Mouse (Mus musculus): ENCODE results near the gene Kcnt1. TPM values are rescaled to one million over a fixed set of nuclear protein-coding genes. Genes with fewer than 3 reads are reported as not detected.

The Kcnt1 gene
- polyA plus RNA-seq, 1 experiment from 2014 or later: 0.19 TPM

GRCm38 (mm10) chr2:25943822-25944221, 80.3 kb downstream of the Kcnt1 start:
- TF ChIP-seq EP300 (optimal IDR thresholded peaks at IDR 0.05): no peak
- no peak for TF ChIP-seq CTCF (IDR thresholded peaks at IDR 0.05; ENCODE audit: low read depth)
- Histone ChIP-seq H3K4me1 (replicated peaks; ENCODE audit: control insufficient read depth, insufficient read depth) (no peaks in the 10 kb centered on the region), H3K4me2 (replicated peaks; ENCODE audit: low read depth) (no peak overlapping the region), H3K27ac (replicated peaks) (no peak overlapping the region), H3K4me3 (ENCODE audit: low read depth, low read length) (no peak overlapping the region), H3K27me3 (ENCODE audit: control insufficient read depth, insufficient read depth, low read length) (no peaks in the 10 kb centered on the region), H3K9me3 (ENCODE audit: control insufficient read depth, low read length) (no peaks in the 10 kb centered on the region), H3K9ac (ENCODE audit: low read length) (no peak overlapping the region), H3K36me3 (ENCODE audit: control insufficient read depth, insufficient read depth, low read length) (peaks cover 22% of the 10 kb centered on the region)
- 87% methylated on average over 2 of the region's 2 CpGs for WGBS
- ATAC-seq (ENCODE audit: low FRiP score, low TSS enrichment): no peak
- DNase-seq (ENCODE audit: low spot score): no peak

GRCm38 (mm10) chr2:25947950-25948349, 84.4 kb downstream of the Kcnt1 start:
- Histone ChIP-seq H3K9me3 (ENCODE audit: control insufficient read depth, low read length) (no peaks in the 10 kb centered on the region), H3K27me3 (ENCODE audit: control insufficient read depth, insufficient read depth, low read length) (no peaks in the 10 kb centered on the region), H3K36me3 (ENCODE audit: control insufficient read depth, insufficient read depth, low read length) (peaks cover 12% of the 10 kb centered on the region; the same call in 1 of the 2 replicates), H3K27ac (replicated peaks) (no peak overlapping the region), H3K9ac (ENCODE audit: low read length) (no peak overlapping the region), H3K4me3 (ENCODE audit: low read depth, low read length) (no peak overlapping the region), H3K4me1 (replicated peaks; ENCODE audit: control insufficient read depth, insufficient read depth) (no peaks in the 10 kb centered on the region), H3K4me2 (replicated peaks; ENCODE audit: low read depth) (no peak overlapping the region)
- TF ChIP-seq EP300 (optimal IDR thresholded peaks at IDR 0.05) (no peak), CTCF (IDR thresholded peaks at IDR 0.05; ENCODE audit: low read depth) (peak; percentile 58)
- ATAC-seq (ENCODE audit: low FRiP score, low TSS enrichment) (no peak), DNase-seq (ENCODE audit: low spot score) (no peak)
- 76% methylated on average over 3 of the region's 3 CpGs for WGBS

GRCm38 (mm10) chr2:25949291-25949690, 85.8 kb downstream of the Kcnt1 start:
- Histone ChIP-seq H3K4me1 (replicated peaks; ENCODE audit: control insufficient read depth, insufficient read depth) (no peaks in the 10 kb centered on the region), H3K9me3 (ENCODE audit: control insufficient read depth, low read length) (no peaks in the 10 kb centered on the region), H3K4me2 (replicated peaks; ENCODE audit: low read depth) (no peak overlapping the region), H3K9ac (ENCODE audit: low read length) (no peak overlapping the region), H3K27ac (replicated peaks) (no peak overlapping the region), H3K36me3 (ENCODE audit: control insufficient read depth, insufficient read depth, low read length) (peaks cover 6% of the 10 kb centered on the region; the same call in 1 of the 2 replicates), H3K27me3 (ENCODE audit: control insufficient read depth, insufficient read depth, low read length) (no peaks in the 10 kb centered on the region), H3K4me3 (ENCODE audit: low read depth, low read length) (no peak overlapping the region)
- DNase-seq (ENCODE audit: low spot score) (no peak), ATAC-seq (ENCODE audit: low FRiP score, low TSS enrichment) (no peak)
- no peak for TF ChIP-seq CTCF (IDR thresholded peaks at IDR 0.05; ENCODE audit: low read depth)
- no peak for TF ChIP-seq EP300 (optimal IDR thresholded peaks at IDR 0.05)
- WGBS: 93% methylated on average over 3 of the region's 3 CpGs

Other genes starting within 250 kb of the Kcnt1 start
- gene Ccdc183, start 246.1 kb upstream of the Kcnt1 start, polyA plus RNA-seq (2015; fragmentation: Nextera tagmentation; extraction: Ambion mirVana): 0.21 and 0.34 TPM in 2 replicates
- 32.4 and 33.3 TPM in 2 replicates for gene Tmem141, start 241.7 kb upstream of the Kcnt1 start, polyA plus RNA-seq (2015; fragmentation: Nextera tagmentation; extraction: Ambion mirVana)
- gene Fcna, start 235.7 kb upstream of the Kcnt1 start, polyA plus RNA-seq (2015; fragmentation: Nextera tagmentation; extraction: Ambion mirVana): 3.5 and 3.8 TPM in 2 replicates
- gene Lcn8, start 210.6 kb upstream of the Kcnt1 start, polyA plus RNA-seq (2015; fragmentation: Nextera tagmentation; extraction: Ambion mirVana): 0.16 and 0.22 TPM in 2 replicates
- not detected in 2 replicates for gene Lcn5, start 205.8 kb upstream of the Kcnt1 start, polyA plus RNA-seq (2015; fragmentation: Nextera tagmentation; extraction: Ambion mirVana)
- not detected in 2 replicates for gene Lcn6, start 186.9 kb upstream of the Kcnt1 start, polyA plus RNA-seq (2015; fragmentation: Nextera tagmentation; extraction: Ambion mirVana)
- gene Lcn10, start 181.0 kb upstream of the Kcnt1 start, polyA plus RNA-seq (2015; fragmentation: Nextera tagmentation; extraction: Ambion mirVana): not detected in 2 replicates
- gene Obp2a, start 163.7 kb upstream of the Kcnt1 start, polyA plus RNA-seq (2015; fragmentation: Nextera tagmentation; extraction: Ambion mirVana): 0.39 TPM in 1 of 2 replicates, not detected in the other
- 53.9 and 55.6 TPM in 2 replicates for gene Bmyc, start 157.0 kb upstream of the Kcnt1 start, polyA plus RNA-seq (2015; fragmentation: Nextera tagmentation; extraction: Ambion mirVana)
- not detected in 2 replicates for gene Obp2b, start 126.7 kb upstream of the Kcnt1 start, polyA plus RNA-seq (2015; fragmentation: Nextera tagmentation; extraction: Ambion mirVana)
- gene Lcn3, start 98.2 kb upstream of the Kcnt1 start, polyA plus RNA-seq (2015; fragmentation: Nextera tagmentation; extraction: Ambion mirVana): not detected in 2 replicates
- not detected in 2 replicates for gene Lcn11, start 86.7 kb upstream of the Kcnt1 start, polyA plus RNA-seq (2015; fragmentation: Nextera tagmentation; extraction: Ambion mirVana)
- gene Gm13539, start 81.5 kb upstream of the Kcnt1 start, polyA plus RNA-seq (2015; fragmentation: Nextera tagmentation; extraction: Ambion mirVana): 1.2 and 1.6 TPM in 2 replicates
- not detected in 2 replicates for gene Glt6d1, start 47.9 kb upstream of the Kcnt1 start, polyA plus RNA-seq (2015; fragmentation: Nextera tagmentation; extraction: Ambion mirVana)
- gene Lcn9, start 40.6 kb upstream of the Kcnt1 start, polyA plus RNA-seq (2015; fragmentation: Nextera tagmentation; extraction: Ambion mirVana): not detected in 2 replicates
- 0.10 TPM in 1 of 2 replicates, not detected in the other for gene Sohlh1, start 16.5 kb upstream of the Kcnt1 start, polyA plus RNA-seq (2015; fragmentation: Nextera tagmentation; extraction: Ambion mirVana)
- 4.2 and 6.5 TPM in 2 replicates for gene Camsap1, start 119.5 kb downstream of the Kcnt1 start, polyA plus RNA-seq (2015; fragmentation: Nextera tagmentation; extraction: Ambion mirVana)
- gene Ubac1, start 158.0 kb downstream of the Kcnt1 start, polyA plus RNA-seq (2015; fragmentation: Nextera tagmentation; extraction: Ambion mirVana): 47.7 and 49.1 TPM in 2 replicates